ENCODE assay signal across 9 mouse cellular contexts in the genomic region with DNA sequence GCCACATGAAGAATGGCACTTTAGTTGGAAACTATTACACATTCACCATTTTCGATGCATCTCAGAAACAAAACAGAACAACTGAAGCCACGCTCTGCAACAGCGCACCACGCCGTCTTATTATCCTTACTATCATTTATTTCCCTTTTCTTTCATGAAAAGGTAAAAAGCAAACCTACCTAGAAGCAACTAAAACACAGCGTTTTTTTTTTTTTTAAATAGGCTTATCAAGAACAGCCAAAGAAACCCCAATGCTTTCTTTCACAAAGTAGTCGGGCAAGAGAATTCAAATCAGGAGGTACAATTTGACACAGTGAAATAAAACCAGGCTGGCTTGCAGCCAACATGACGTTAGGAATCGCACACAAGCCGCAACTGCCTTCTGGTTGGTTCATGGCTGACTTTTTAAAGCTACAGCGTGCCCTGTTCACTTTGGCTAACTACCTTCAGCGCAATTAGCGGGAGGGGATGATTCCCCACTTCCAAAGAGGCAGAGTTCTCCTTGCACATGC. TPM values are rescaled to one million over a fixed set of nuclear protein-coding genes. Genes with fewer than 3 reads are reported as not detected.
DNase-seq lines count a peak whose midpoint lies in the region; ATAC-seq lines count a peak whose summit lies in the region.
"Had no signal": no experiment of that assay in that cellular context is flagged by ENCODE, and none has a peak within 500 bp of the region (broad histone marks: within the 10 kb centered on the region; RNA-seq: fewer than 3 reads in every experiment).

No protein-coding gene starts in this region.

- H3K4me2 ChIP-seq in embryonic facial prominence, embryonic 14.5 days (ENCODE audit: low read depth, low read length): peak overlapping the region; percentile 42
- H3K4me2 ChIP-seq in heart, embryonic 13.5 days: peak overlapping the region; percentile 61
- peak overlapping the region; percentile 40 for H3K4me2 ChIP-seq in kidney, embryonic 16.5 days (replicated peaks; ENCODE audit: low read depth, low read length)
- peak overlapping the region; percentile 48 for H3K4me2 ChIP-seq in limb, embryonic 15.5 days
- H3K4me2 ChIP-seq in midbrain, embryonic 14.5 days (ENCODE audit: low read length): peak overlapping the region; percentile 48

- peak; percentile 10 for DNase-seq in ovary, postnatal 10 days (ENCODE audit: low spot score)
- no peak for DNase-seq in ovary, adult 18-20 months (ENCODE audit: low spot score)
- DNase-seq in embryonic facial prominence, embryonic 14.5 days (ENCODE audit: low spot score): peak; percentile 95
- peak; percentile 87 for DNase-seq in midbrain, embryonic 14.5 days
- DNase-seq in testis, postnatal 10 days (ENCODE audit: low spot score): peak; percentile 78

- no peaks in the 10 kb centered on the region for H3K9me3 ChIP-seq in embryonic facial prominence, embryonic 14.5 days (ENCODE audit: control insufficient read depth, low read length)
- H3K9me3 ChIP-seq in heart, embryonic 13.5 days: no peaks in the 10 kb centered on the region
- H3K9me3 ChIP-seq in kidney, embryonic 16.5 days (ENCODE audit: low read length): no peaks in the 10 kb centered on the region
- H3K9me3 ChIP-seq in limb, embryonic 15.5 days: no peaks in the 10 kb centered on the region
- H3K9me3 ChIP-seq in midbrain, embryonic 14.5 days (ENCODE audit: control insufficient read depth, low read length): no peaks in the 10 kb centered on the region

- no peaks in the 10 kb centered on the region for H3K27me3 ChIP-seq in embryonic facial prominence, embryonic 14.5 days (replicated peaks; ENCODE audit: control insufficient read depth, insufficient read depth, low read length)
- no peaks in the 10 kb centered on the region for H3K27me3 ChIP-seq in heart, embryonic 13.5 days (replicated peaks)
- peaks cover 2% of the 10 kb centered on the region; the same call in 1 of the 2 replicates for H3K27me3 ChIP-seq in kidney, embryonic 16.5 days (ENCODE audit: insufficient read depth, low read length)
- no peaks in the 10 kb centered on the region for H3K27me3 ChIP-seq in limb, embryonic 15.5 days
- no peaks in the 10 kb centered on the region; the same call in 1 of the 2 replicates for H3K27me3 ChIP-seq in midbrain, embryonic 14.5 days (ENCODE audit: control insufficient read depth, insufficient read depth, low read length)
- H3K27me3 ChIP-seq: Patski had no signal

- peak; percentile 60 for ATAC-seq in embryonic facial prominence, embryonic 14.5 days (ENCODE audit: low read depth)
- ATAC-seq in heart, embryonic 13.5 days (ENCODE audit: extremely low read depth, insufficient number of reproducible peaks, low FRiP score, low TSS enrichment): no peak
- no peak for ATAC-seq in kidney, embryonic 16.5 days (ENCODE audit: low FRiP score, low TSS enrichment)
- no peak for ATAC-seq in limb, embryonic 15.5 days (ENCODE audit: insufficient number of reproducible peaks, low FRiP score, low TSS enrichment, low read depth)
- ATAC-seq in midbrain, embryonic 14.5 days (ENCODE audit: low FRiP score, low TSS enrichment): no peak
- ATAC-seq: Patski had no signal

- WGBS in embryonic facial prominence, embryonic 14.5 days: 31% methylated on average over 13 of the region's 13 CpGs
- 42% methylated on average over 13 of the region's 13 CpGs for WGBS in heart, embryonic 13.5 days
- WGBS in kidney, embryonic 16.5 days: 42% methylated on average over 13 of the region's 13 CpGs
- 34% methylated on average over 13 of the region's 13 CpGs for WGBS in limb, embryonic 15.5 days
- WGBS in midbrain, embryonic 14.5 days: 32% methylated on average over 13 of the region's 13 CpGs

- peak overlapping the region; percentile 45 for H3K27ac ChIP-seq in embryonic facial prominence, embryonic 14.5 days (replicated peaks; ENCODE audit: low read depth, low read length)
- peak overlapping the region; percentile 68 for H3K27ac ChIP-seq in heart, embryonic 13.5 days (replicated peaks)
- no peak overlapping the region for H3K27ac ChIP-seq in kidney, embryonic 16.5 days (ENCODE audit: low read length)
- peak overlapping the region; percentile 62; the same call in 1 of the 2 replicates for H3K27ac ChIP-seq in limb, embryonic 15.5 days
- peak overlapping the region; percentile 55 for H3K27ac ChIP-seq in midbrain, embryonic 14.5 days (replicated peaks; ENCODE audit: low read depth, low read length)

- H3K4me3 ChIP-seq in embryonic facial prominence, embryonic 14.5 days (ENCODE audit: low read depth, low read length): peak overlapping the region; percentile 14
- H3K4me3 ChIP-seq in heart, embryonic 13.5 days: peak overlapping the region; percentile 34
- peak overlapping the region; percentile 14 for H3K4me3 ChIP-seq in kidney, embryonic 16.5 days (ENCODE audit: low read length)
- peak overlapping the region; percentile 23 for H3K4me3 ChIP-seq in limb, embryonic 15.5 days
- H3K4me3 ChIP-seq in midbrain, embryonic 14.5 days (replicated peaks; ENCODE audit: low read depth, low read length): peak overlapping the region; percentile 19

- peak overlapping the region; percentile 39; the same call in 1 of the 2 replicates for H3K9ac ChIP-seq in embryonic facial prominence, embryonic 14.5 days (ENCODE audit: low read depth, low read length)
- peak overlapping the region; percentile 66 for H3K9ac ChIP-seq in heart, embryonic 13.5 days
- peak overlapping the region; percentile 6; the same call in 1 of the 2 replicates for H3K9ac ChIP-seq in kidney, embryonic 16.5 days (replicated peaks; ENCODE audit: low read length)
- H3K9ac ChIP-seq in limb, embryonic 15.5 days: 0 out of 2 replicates have a peak overlapping the region, but pooled peaks have one; percentile 17
- H3K9ac ChIP-seq in midbrain, embryonic 14.5 days (replicated peaks; ENCODE audit: low read length): peak overlapping the region; percentile 29; the same call in 1 of the 2 replicates

- no peaks in the 10 kb centered on the region for H3K36me3 ChIP-seq in embryonic facial prominence, embryonic 14.5 days (ENCODE audit: control insufficient read depth, insufficient read depth, low read length)
- no peaks in the 10 kb centered on the region for H3K36me3 ChIP-seq in heart, embryonic 13.5 days
- no peaks in the 10 kb centered on the region for H3K36me3 ChIP-seq in kidney, embryonic 16.5 days (ENCODE audit: insufficient read depth, low read length)
- H3K36me3 ChIP-seq in limb, embryonic 15.5 days: no peaks in the 10 kb centered on the region
- no peaks in the 10 kb centered on the region for H3K36me3 ChIP-seq in midbrain, embryonic 14.5 days (ENCODE audit: control insufficient read depth, insufficient read depth, low read length)

- H3K4me1 ChIP-seq in embryonic facial prominence, embryonic 14.5 days (ENCODE audit: control insufficient read depth, insufficient read depth, low read length): no peaks in the 10 kb centered on the region
- peaks cover 49% of the 10 kb centered on the region for H3K4me1 ChIP-seq in heart, embryonic 13.5 days
- H3K4me1 ChIP-seq in kidney, embryonic 16.5 days (ENCODE audit: insufficient read depth, low read length): 0 out of 2 replicates have a peak, but pooled peaks cover 13% of the 10 kb centered on the region
- H3K4me1 ChIP-seq in limb, embryonic 15.5 days: peaks cover 20% of the 10 kb centered on the region
- peaks cover 10% of the 10 kb centered on the region; the same call in 1 of the 2 replicates for H3K4me1 ChIP-seq in midbrain, embryonic 14.5 days (ENCODE audit: control insufficient read depth, insufficient read depth, low read length)

RNA-seq across cellular contexts. Expression of a gene that starts 3.2 kb away (rescaled TPM):
- 1.3 and 1.4 TPM in 2 replicates for polyA plus RNA-seq in embryonic facial prominence, embryonic 14.5 days (2014; fragmentation: Nextera tagmentation; extraction: Ambion mirVana)
- 2.3 and 2.8 TPM in 2 replicates for polyA plus RNA-seq in heart, embryonic 13.5 days (2015; fragmentation: Nextera tagmentation; extraction: Ambion mirVana)
- 0.31 and 1.1 TPM in 2 replicates for polyA plus RNA-seq in kidney, embryonic 16.5 days (2015; fragmentation: Nextera tagmentation; extraction: Ambion mirVana)
- 1.2 and 1.7 TPM in 2 replicates for polyA plus RNA-seq in limb, embryonic 15.5 days (2015; fragmentation: Nextera tagmentation; extraction: Ambion mirVana)
- polyA plus RNA-seq in midbrain, embryonic 14.5 days (2014; fragmentation: Nextera tagmentation; extraction: Ambion mirVana): 0.53 TPM in 1 of 2 replicates, not detected in the other
- polyA plus RNA-seq: Patski had no signal

RNA-seq across cellular contexts. Expression of a gene that starts 31.1 kb away (rescaled TPM):
- polyA plus RNA-seq in embryonic facial prominence, embryonic 14.5 days (2014; fragmentation: Nextera tagmentation; extraction: Ambion mirVana): not detected in 2 replicates
- polyA plus RNA-seq in heart, embryonic 13.5 days (2015; fragmentation: Nextera tagmentation; extraction: Ambion mirVana): not detected in 2 replicates
- 0.14 TPM in 1 of 2 replicates, not detected in the other for polyA plus RNA-seq in kidney, embryonic 16.5 days (2015; fragmentation: Nextera tagmentation; extraction: Ambion mirVana)
- polyA plus RNA-seq in limb, embryonic 15.5 days (2015; fragmentation: Nextera tagmentation; extraction: Ambion mirVana): not detected in 2 replicates
- polyA plus RNA-seq in midbrain, embryonic 14.5 days (2014; fragmentation: Nextera tagmentation; extraction: Ambion mirVana): not detected in 2 replicates

Comparison
In these comparisons a context has a peak if more than half of its experiments do, and no peak if none do; other contexts are left out.
1. H3K9ac ChIP-seq: peak in every context shown above with its lines; median percentile 66 in heart, embryonic 13.5 days; 39 in embryonic facial prominence, embryonic 14.5 days; 29 in midbrain, embryonic 14.5 days; 17 in limb, embryonic 15.5 days; 6 in kidney, embryonic 16.5 days.